Mouse (Mus musculus) layer of hippocampus, adult 8-10 months (tissue): ENCODE measurements around the gene Akt2. TPM values are rescaled to one million over a fixed set of nuclear protein-coding genes. Genes with fewer than 3 reads are reported as not detected.
A peak's percentile ranks its signal among the peaks of the same experiment; 100 is the strongest.

ENCODE experiments used
- DNase-seq, 2 experiments: peaks; one replicate each; pipeline ENCODE4 v3.0.0; 2022; ENCODE audit warnings: low spot score in 2 of 2
- total RNA-seq, 4 experiments: library from RNA; stranded (reverse); gene quantifications; 2 replicates each; pipeline ENCODE4 v1.2.4; 2022

Gene Akt2
- total RNA-seq, 4 experiments from 2014 or later: 72.2 to 109 (median 97.5) TPM

DNA sequence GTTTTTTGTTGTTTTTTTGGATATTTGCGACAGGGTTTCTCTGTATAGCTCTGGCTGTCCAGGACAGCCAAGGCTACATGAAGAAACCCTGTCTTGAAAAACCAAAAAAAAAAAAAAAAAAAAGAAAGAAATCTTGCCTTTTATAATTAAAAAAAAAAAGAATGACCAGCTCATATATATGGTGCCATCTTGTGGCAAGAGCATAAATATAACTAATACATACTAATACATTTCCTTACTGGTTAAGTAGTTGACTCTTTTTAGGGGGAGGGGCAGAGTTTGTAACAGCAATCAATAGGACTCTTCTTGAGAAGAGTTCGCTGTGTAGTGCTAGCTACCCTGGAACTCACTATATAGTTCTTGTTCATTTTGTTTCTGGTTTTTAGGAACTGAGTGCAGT lies 3.6 kb upstream of the Akt2 start:
- no peak for DNase-seq

DNA sequence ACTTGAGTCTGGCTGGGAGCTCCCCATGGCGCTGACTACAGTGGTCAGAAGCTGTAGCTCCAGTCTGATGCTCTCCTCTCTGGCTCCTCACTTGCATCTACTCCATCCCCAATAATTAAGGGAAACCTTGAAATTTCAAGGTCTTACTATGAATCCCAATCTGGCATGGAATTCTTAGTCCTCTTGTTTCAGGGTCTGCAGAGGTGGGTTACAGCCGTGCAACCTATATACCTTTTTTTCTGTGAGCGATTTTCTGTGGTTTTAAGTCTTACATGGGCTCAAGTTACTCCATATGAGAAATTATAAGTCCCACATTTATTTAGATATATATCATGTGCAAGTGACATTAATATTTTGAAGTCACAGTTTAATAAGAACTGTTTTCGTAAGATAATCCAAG lies 1.3 kb upstream of the Akt2 start:
- DNase-seq: no peak

- no peak for DNase-seq
Observed at GRCm38 (mm10) chr7:27590566-27591213, 662 bp upstream of the Akt2 start.

- DNase-seq: no peak
Observed at GRCm38 (mm10) chr7:27592217-27592929, 1.0 kb downstream of the Akt2 start.

- no peak for DNase-seq
Observed at GRCm38 (mm10) chr7:27592934-27593645, 1.7 kb downstream of the Akt2 start.

DNA sequence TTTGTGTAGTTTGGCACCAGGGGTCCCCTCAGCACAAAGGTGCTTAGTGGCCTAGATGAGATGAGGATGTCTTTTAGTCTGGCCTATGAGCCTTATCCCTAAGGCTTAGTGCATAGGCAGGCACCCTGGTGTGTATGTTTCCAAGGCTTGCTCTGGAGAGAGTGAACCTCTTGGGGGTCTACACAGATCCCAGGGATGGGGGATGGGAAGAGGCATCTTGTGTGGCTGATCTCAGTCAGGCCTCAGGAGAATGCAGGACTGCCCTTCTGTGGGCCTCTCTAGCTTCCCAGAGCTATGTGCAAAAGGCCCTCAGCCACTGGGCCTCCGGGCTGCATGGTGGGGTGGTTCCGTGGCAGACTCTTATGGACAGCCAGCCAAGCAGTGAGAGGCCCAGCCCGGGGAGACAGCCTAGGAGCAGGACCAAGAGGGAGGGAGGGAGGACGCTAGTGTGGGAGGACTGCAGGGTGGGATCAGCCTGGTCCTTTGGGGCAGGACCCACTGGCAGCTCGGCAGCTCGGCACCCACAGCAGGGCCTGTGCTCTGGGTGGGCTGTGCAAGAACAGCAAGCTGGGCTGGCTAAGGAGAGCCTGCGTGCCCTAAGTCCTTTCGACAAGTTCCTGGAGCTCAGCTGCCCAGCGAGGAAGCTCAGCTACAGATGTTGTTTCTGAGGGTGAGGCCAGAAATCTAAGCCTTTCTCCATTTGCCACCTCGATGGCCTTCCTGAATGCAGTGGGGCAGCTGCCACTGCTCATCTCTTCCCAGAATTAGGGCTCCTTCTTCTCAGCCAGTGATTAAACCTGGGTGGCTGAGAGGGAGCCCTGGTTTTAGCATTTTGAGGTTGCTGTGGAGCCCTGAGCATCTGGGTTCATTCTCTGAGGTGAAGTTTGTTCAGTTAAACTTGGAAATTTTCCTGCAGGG lies 5.5 kb downstream of the Akt2 start:
- DNase-seq: no peak

GRCm38 (mm10) chr7:27598053-27598452 lies 6.7 kb downstream of the Akt2 start:
- no peak for DNase-seq

DNA sequence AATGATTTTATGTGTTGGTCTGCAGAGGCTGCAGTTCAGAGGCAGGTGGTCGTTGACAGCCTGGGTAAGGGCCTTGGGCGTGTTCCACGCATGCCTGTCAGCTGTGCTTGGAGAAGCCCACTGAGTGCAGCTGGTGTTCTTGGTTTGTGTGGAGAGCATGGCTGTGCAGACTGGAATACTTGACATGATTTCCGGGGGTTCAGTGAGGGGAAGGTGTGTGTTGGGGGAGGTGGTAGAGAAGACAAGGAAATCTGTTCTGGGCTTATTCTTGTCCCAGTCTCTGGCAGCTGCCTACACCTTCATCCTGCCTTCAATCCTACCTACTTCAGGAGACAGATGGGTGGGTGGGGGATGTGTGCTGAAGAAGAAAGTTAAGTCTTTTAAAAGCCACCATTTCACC lies 10.3 kb downstream of the Akt2 start:
- peak in 1 of 2 experiments; percentile 68 for DNase-seq

GRCm38 (mm10) chr7:27602161-27602560 lies 10.8 kb downstream of the Akt2 start:
- no peak for DNase-seq

- no peak for DNase-seq
Observed at GRCm38 (mm10) chr7:27602835-27603234, 11.5 kb downstream of the Akt2 start.

DNA sequence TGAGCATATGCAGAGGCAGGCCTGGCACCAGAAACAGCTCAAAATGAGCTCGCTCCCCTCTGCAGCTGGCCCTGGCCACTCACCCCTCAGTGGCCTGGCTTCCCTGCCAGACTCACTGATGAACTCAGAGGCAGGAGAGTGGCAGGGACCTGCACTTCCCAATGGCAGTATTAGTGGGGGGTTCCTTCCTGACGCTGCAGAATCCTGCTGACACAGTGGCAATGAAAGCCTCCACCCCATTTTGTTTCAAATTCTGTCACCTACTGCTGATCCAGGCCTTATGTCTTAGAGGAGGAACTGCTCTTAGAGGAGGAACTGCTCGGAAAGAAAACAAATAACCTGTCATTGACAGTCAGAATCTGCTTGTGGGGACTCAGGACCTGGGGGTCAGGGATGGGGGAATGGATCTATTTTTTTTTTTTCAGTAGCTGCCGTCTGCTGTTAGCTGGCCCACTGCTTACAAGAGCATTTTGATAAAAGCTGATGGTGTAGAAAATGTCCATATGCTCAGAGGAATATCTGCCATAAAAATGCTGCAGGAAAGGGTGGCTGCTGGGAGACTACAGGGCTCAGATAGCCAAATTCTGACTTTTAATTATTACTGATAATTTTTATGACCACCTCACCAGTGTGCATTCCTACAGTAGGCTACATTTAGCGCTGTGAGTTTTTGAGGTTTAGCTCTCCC lies 13.5 kb downstream of the Akt2 start:
- no peak for DNase-seq

DNA sequence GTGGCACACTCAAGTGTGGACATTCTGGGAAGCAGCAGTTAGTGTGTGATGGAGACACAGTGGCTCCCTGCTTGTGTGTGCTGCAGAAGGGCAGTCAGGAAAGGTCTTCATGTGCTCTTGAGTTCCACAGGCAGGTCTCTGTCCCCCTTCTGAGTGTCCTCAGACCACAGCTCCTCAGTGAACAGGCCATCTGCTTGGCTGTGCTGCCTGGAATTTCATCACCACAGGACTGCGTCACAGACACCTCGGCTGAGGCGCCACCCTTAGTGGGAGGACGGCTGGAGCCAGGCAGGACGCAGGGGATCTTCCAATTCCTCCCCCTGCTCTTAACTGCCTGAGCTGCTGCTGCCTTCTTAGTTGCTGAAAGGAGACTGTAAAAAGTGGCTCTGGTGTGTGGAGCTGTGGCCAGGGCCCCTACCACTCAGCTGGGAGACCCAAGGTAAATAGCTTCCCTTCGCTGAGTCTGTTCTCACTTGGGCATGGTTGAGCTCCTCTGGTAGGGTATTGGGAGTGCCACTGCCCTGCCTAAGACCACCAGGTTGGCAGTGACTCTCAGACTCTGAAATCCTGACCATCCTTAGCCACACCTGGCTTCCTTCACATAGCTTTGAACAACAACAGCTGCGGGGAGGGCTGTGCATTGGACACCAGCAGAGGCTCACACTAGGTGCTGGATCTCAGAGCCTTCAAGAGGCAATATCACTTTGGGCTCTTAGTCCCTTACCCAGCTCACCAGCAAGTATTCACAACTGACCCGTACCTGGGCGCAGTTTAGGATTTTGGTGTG lies 14.3 kb downstream of the Akt2 start:
- peak; percentile 55 to 58 for DNase-seq

GRCm38 (mm10) chr7:27606481-27607254 lies 15.3 kb downstream of the Akt2 start:
- no peak for DNase-seq

DNA sequence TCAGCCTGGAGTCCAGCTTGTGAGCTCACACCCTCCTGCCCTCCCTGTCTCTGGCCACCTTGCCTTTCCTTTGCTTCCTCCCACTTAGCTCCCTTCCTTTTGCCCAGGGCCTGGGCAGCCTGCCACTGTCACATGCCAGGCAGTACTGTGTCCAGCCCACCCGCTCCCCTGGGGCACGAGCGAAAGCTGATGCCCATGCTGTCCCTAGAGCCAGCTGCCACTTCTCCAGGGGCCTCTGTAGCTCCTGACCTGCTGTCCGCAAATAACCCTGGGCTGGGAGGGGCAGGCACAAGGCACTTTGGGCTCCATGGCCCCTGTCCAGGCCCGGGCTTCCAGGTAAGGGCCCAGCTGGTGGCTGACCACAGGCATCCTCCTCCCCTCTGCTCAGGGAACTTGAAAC lies 16.2 kb downstream of the Akt2 start:
- DNase-seq: peak in 1 of 2 experiments; percentile 53

DNA sequence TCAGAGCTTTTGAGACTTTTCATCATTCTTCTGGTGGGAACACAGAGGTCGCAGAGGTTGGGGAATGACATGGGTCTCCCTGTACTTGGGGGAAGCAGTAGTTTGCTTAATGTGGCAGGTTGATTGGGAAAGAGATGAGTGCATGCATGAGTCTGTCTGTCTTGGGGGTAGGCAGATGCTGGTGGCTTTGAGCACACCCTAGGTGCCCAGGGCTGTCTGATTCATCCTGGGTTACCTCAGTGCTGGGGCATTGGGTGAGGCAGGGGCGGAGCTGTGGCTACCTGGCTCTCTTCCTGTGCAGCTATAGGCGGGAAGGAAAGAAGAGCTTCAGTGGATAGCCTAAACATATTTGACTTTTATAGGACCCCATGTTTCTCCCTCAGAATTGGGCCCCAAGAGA lies 16.8 kb downstream of the Akt2 start:
- DNase-seq: no peak

GRCm38 (mm10) chr7:27609285-27609684 lies 17.9 kb downstream of the Akt2 start:
- DNase-seq: no peak

DNA sequence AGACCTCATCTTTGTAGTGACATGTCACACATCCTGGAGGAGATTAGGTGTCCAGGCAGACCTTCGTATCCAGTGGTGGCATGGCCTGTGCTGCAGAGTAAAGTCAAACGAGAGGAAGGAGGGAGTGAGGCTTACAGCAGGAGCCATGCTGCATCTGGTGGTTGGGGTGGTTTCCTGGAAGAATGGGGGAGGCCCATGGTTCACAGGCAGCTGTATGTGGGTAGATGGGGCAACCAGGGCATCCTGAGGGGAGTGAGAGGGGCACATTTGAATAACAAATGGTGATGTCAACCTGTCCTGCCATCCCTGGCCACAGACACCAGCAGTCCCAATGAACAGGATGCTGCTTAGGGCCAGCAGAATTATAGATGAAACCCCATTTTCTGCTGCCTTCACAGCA lies 18.3 kb downstream of the Akt2 start:
- no peak for DNase-seq

DNA sequence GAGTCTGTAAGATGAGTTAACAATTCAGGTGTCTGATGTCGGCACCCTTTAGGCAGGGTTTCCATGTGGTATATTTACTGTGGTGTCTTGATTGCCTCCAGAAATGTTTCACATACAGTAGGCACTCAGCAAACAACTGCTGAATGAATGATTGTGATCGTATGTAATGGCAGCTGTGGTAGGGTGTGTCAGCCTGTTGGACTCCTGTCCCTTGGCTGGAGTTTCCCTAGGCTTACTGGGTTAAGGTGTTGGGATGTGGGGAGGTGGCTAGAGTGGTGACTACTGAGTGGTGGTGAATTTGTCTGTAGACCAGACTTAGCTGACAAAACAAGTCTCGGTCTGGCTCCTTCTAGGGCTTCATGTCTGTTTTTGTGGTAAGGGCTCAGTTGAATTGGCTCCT lies 19.0 kb downstream of the Akt2 start:
- DNase-seq: no peak

GRCm38 (mm10) chr7:27610871-27611270 lies 19.5 kb downstream of the Akt2 start:
- no peak for DNase-seq
